Mouse (Mus musculus) c-Kit-positive CD71-positive TER-119-negative erythroid progenitor cells, embryonic 14.5 days (primary cell): ENCODE measurements around the gene Ufc1.

Experiments used
- DNase-seq: peaks from one replicate; pipeline ENCODE4 v3.0.0-alpha.2; 2013; ENCODE audit warnings: low read depth

Ufc1 gene

GRCm38 (mm10) chr1:171270573-171270900 lies 24.3 kb downstream of the Ufc1 start:
- no peak for DNase-seq

GRCm38 (mm10) chr1:171269848-171270572 lies 24.8 kb downstream of the Ufc1 start, which contains the start of gene B4galt3:
Gene B4galt3, plus strand, starts transcription at chr1:171270328.
- peak; percentile 86 for DNase-seq

DNA sequence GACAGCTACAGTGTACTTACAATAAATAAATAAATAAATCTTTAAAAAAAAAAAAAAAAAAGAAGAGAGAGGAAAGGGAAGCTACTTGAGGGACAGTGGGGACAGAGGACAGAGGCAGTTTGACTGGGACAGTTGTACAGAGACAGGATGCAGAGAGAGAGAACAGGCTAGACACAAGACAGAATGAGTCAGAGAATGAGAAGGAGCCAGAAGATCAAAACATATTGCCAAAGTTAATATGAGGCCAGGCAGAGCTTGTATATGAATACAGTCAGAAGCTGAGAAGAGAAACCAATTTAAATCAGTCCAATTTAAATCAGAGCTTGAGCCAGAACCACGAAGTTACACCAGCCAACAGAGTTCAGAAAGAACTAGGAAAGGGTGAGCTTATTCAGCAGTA lies 26.5 kb downstream of the Ufc1 start:
- no peak for DNase-seq

DNA sequence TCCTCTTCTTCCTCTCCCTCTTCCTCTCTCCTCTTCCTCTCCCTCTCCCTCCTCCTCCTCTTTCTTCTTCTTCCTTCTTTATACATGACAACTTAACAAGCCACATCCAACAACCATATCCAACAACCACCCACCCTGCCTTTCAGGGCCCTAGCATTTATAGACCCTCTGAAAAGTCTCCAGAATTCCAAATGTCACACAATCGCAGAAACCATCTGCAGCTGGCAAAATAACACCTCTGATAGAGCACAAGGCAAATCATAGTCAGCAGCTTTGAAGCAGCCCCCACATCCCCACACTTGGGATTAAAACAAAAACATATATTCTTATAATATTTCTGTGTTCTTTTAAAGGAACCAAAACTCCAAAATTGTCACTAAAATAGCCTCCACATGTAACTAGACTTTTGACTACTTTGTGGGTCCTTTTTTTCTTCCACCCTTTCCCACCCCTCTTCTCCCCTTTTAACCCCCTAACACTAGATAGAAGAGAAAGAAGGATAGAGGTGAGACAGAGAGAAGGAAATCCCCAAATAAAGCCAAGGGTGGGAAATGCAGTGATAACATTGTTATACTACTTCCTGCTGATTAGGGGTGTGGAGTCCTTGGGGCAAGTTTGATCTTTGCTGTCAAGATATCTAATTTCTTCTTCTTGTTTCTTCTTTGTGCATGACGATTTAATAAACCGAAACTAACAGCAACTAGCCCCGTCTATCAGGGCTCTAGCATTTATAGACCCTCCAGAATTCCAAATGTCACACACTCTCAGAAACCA lies 28.7 kb downstream of the Ufc1 start:
- DNase-seq: no peak

DNA sequence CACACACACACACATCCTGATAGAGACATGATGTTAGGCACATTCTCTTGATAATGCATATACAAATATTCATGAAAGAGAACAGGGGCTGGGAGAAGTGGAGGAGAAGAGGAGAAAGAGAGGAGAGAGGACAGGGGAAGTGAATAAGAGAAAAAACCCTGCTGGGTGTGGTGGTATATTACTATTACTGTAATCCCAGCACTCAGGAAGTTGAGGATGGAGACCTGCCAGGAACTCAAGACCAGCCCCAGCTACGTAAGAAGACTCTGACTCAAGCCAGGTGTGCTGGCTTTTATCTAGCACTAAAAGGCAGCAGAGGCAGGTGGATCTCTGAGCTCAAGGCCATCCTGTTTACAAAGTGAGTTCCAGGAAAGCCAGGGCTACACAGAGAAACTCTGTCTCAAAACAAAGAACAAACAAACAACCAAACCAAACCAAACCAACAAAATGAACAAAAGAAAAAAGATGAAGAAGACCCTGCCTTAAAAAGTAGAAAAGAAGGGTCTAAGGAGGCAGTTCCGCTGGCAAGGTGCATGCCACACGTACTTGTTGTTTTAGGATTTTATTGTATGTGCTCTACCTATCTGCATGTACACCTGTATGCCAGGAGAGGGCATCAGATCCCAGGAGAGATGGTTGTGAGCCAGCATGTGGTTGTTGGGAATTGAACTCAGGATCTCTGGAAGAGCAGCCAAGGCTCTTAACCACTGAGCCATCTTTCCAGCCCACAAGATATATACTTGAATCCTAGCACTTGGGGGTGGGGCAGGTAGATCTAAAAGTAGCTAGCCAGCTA lies 31.0 kb downstream of the Ufc1 start:
- DNase-seq: no peak

DNA sequence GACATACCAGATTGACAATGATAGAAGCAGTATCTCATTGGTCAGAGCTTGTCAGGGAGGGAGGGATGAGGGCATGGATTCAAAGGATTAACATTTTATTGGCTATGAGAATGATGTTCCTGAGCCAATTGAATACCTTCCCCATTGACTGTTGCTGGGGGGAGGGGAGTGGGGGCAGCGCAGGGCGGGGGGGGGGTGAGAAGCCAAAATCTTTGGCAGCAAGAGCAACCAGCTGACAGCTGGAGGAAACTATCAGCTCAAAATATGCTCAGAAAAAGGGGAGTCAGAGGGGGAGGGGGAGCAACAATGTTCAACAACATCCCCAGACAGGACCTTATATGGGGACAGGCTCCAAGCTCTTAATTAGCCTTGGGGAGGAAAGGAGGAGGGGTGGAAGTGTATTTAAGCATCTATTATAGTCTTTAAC lies 31.6 kb downstream of the Ufc1 start:
- DNase-seq: no peak

DNA sequence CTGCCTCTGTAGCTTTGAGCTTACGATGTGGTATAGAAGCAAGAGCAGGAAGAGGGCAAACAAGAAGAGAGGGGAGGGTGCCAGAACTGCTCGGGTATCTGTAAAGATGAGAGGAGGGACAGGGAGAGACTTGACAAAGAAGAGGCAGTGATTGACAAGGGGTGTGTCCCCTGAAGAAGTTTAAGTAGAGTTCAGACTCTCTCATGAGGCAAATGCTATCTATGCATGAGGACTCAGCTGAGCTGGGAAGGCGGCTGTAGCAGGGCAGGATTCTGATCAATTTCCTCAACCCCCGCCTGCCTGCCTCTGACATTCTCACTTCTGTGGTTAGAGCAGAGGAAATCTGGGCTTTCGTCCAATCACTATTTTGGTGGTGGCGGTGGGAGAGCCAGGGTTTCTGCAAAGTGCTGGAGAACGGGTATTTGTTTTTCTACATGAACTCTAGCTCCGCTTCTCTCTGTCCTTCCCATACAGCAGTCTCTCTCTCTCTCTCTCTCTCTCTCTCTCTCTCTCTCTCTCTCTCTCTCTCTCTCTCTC lies 32.2 kb downstream of the Ufc1 start:
- no peak for DNase-seq

GRCm38 (mm10) chr1:171260316-171260715 lies 34.5 kb downstream of the Ufc1 start:
- DNase-seq: no peak

DNA sequence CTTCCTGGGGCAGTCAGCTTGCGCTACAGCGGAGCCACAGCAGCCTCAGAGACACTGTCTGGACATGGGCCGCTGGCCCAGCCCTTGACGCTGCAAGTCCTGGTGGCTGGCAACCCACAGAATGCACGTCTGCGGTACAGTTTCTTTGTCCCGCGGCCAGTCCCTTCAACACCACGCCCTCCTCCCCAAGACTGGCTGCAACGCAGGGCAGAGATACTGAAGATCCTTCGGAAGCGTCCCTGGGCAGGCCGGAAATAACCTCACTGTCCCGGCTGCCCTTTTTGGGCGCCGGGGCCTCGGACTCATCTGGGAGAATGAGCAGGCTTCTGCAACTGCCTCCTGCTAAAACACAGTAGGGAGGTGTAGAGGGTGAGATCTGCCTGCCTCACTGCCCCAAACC lies 35.9 kb downstream of the Ufc1 start:
- DNase-seq: no peak

DNA sequence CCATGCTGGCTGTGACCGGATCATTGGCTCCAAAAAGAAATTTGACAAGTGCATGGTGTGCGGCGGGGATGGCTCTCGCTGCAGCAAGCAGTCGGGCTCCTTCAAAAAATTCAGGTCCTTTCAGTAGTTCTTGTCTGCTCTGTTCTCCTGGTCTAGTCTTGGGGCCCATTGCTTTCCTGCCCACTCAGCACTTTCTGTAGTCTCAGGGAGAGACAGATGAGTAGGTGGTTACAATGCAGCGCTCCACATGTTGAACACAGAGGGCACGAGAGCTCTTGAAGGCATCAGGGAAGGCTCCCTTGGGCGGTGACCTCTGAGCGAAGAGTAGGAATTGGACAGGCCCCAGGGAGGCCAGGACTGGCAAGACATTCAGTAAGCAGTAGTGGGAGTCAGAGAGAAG lies 37.0 kb downstream of the Ufc1 start:
- no peak for DNase-seq

- DNase-seq: peak; percentile 68
These were observed 37.8 kb downstream of the Ufc1 start for GRCm38 (mm10) chr1:171256937-171257548.

DNA sequence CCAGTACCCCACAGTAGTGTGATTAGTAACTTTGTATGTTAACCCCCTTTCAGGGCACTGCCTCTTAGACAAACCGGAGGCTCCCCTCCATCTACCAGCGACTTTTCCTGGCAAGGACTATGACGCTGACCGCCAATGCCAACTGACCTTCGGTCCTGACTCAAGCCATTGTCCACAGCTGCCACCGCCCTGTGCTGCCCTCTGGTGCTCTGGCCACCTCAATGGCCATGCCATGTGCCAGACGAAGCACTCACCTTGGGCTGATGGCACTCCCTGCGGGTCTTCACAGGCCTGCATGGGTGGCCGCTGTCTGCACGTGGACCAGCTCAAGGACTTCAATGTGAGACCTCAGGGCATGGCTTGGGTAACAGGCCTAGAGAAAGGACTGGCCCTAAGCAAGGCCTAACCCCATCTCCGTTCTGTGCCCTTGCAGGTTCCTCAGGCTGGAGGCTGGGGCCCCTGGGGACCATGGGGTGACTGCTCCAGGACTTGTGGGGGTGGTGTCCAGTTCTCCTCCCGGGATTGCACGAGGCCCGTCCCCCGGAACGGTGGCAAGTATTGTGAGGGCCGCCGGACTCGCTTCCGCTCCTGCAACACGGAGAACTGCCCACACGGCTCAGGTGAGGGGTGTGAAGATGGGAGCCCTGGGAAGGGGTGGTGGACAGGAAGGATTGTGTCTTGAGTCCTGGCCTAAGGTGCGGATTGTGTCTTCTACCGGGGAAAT lies 38.6 kb downstream of the Ufc1 start:
- no peak for DNase-seq

GRCm38 (mm10) chr1:171252415-171252814 lies 42.4 kb downstream of the Ufc1 start:
- DNase-seq: no peak

DNA sequence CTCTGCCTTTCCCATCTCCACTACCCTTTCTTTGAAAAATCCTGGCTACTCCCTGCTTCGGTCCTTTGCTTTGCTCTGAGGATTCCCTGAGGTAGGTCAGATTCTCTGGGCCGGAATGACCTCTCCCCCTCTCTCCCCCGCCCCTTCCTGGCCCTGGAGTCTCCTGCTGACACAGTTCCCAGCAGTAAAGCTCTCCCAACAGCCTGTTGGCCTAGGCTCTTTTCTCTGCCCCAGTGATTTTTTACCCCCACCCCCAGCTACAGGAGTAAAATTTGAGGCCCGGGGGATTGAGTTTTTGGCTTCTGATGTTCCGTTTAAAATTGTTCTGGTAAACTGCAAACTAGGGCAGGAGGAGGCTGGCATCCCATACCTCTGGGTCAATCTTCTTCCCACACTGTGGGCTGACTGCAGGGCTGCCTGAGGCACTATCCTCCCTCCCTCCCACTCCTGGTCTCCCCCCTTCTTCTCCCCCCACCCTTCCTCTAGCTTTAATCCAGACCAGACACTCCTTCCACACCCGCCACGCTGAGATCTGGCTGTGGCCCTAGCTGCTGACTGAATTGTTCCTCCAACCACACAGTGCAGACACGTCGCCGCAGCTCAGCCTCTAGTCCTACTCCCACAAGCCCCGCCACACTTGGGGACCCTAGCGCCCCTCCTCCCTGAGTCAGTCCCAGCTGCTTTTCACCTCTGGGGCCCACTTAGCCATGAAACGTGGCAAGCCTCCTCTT lies 43.1 kb downstream of the Ufc1 start:
- DNase-seq: no peak

DNA sequence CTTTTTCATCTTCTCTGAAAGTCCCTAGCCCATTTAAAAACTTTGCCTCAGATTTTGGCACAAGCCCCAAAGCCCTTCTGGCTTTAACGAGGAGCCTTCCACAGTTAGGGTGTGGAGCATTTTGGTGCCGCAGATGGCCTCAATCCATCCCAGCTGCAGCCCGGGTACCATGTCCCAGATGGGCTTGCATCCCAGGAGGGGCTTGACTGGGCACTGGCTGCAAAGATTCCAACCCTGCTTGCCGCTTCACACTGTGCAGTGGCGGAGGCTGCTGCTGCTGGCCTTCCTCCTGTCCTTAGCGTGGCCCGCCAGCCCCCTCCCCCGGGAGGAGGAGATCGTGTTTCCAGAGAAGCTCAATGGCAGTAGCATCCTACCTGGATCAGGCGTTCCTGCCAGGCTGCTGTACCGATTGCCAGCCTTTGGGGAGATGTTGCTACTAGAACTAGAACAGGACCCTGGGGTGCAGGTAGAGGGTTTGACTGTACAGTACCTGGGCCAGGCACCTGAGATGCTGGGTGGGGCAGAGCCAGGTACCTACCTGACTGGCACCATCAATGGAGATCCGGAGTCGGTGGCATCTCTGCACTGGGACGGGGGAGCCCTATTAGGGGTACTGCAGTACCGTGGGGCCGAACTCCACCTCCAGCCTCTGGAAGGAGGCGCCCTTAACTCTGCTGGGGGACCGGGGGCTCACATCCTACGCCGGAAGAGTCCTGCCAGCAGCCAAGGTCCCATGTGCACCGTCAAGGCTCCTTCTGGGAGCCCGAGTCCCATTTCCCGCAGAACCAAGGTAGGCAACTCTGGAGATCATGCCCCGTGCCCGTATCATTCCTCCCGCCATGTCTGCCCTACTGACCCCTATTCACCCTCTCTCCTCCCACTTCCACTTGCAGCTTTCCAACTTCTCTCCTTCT lies 43.9 kb downstream of the Ufc1 start, which contains the start of gene Ndufs2:
Gene Ndufs2, minus strand, starts transcription at position 709 of the 914 bp plus-strand sequence.
- DNase-seq: no peak

- no peak for DNase-seq
These were observed 44.8 kb downstream of the Ufc1 start, which contains the start of gene Adamts4 for GRCm38 (mm10) chr1:171249913-171250600. Gene Adamts4, plus strand, starts transcription at chr1:171250421.

GRCm38 (mm10) chr1:171248386-171249226 lies 46.2 kb downstream of the Ufc1 start:
- no peak for DNase-seq

DNA sequence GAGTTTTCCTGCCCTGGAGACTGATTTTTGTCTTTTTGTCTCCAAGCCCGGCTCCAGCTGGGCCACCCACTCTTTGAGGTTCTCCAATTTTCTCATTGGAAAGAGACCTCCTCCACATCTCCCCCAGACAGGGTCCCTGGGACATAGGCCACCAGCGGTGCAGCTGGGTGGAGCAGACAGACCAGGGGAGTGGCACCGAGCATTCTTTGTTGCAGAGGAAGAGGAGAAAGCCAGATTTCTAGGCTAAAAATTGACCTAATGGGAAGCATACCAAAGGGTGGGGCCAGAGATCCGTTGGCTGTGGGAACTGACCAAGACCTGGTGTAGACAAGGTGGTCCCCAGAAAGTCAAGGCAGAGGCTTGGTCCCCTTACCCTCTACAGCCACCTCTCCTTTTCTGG lies 46.9 kb downstream of the Ufc1 start:
- DNase-seq: no peak
